ENCODE assay signal across 19 mouse cellular contexts in genomic region chr13:20263173-20263572, GRCm38 (mm10).
DNase-seq lines count a peak whose midpoint lies in the region; ATAC-seq and TF ChIP-seq lines count a peak whose summit lies in the region.
"Had no signal": no experiment of that assay in that cellular context is flagged by ENCODE, and none has a peak within 500 bp of the region (broad histone marks: within the 10 kb centered on the region; RNA-seq: fewer than 3 reads in every experiment).

No protein-coding gene starts in this region.

- H3K9ac ChIP-seq in liver, postnatal 0 days (replicated peaks): no peak overlapping the region
- H3K9ac ChIP-seq in liver, embryonic 12.5 days: no peak overlapping the region
- H3K9ac ChIP-seq in ES-Bruce4 (ENCODE audit: low read depth, poor library complexity, severe bottlenecking): no peak overlapping the region
- H3K9ac ChIP-seq: heart, embryonic 15.5 days; stomach, embryonic 15.5 days had no signal

- ATAC-seq in CD4-positive, CD25-positive, alpha-beta regulatory T cell, adult 4 months: no peak
- no peak for ATAC-seq in liver, postnatal 0 days
- no peak for ATAC-seq in liver, embryonic 12.5 days
- ATAC-seq: forebrain, embryonic 16.5 days had no signal

- no peaks in the 10 kb centered on the region for H3K4me1 ChIP-seq in liver, postnatal 0 days (ENCODE audit: insufficient read depth)
- H3K4me1 ChIP-seq in liver, embryonic 12.5 days: no peaks in the 10 kb centered on the region
- H3K4me1 ChIP-seq in ES-Bruce4 (ENCODE audit: control insufficient read depth, insufficient read depth, low read length): no peaks in the 10 kb centered on the region
- H3K4me1 ChIP-seq: heart, embryonic 15.5 days; stomach, embryonic 15.5 days had no signal

- DNase-seq in CD4-positive, CD25-positive, alpha-beta regulatory T cell, adult 2 months (ENCODE audit: low read depth, low spot score): peak; percentile 38
- DNase-seq in liver, postnatal 0 days: no peak
- peak; percentile 48 for DNase-seq in splenic B cell, adult 2 months (ENCODE audit: low read depth, low spot score)
- DNase-seq in layer of hippocampus, postnatal 14 days (ENCODE audit: low spot score in 2 of 2): no peak
- DNase-seq in ovary, postnatal 10 days (ENCODE audit: low spot score): no peak
- DNase-seq: adrenal gland, adult 2 months; cerebellum, adult 9-10 months; embryo, embryonic 11 days; gastrocnemius, postnatal 36 days; kidney, adult 18-20 months; liver; midbrain, embryonic 14.5 days had no signal

- no peaks in the 10 kb centered on the region for H3K27me3 ChIP-seq in liver, postnatal 0 days (ENCODE audit: insufficient read depth, low read length)
- H3K27me3 ChIP-seq in liver, embryonic 12.5 days (replicated peaks): no peaks in the 10 kb centered on the region
- H3K27me3 ChIP-seq in ES-Bruce4 (ENCODE audit: control insufficient read depth, insufficient read depth, low read length, poor library complexity, severe bottlenecking): no peaks in the 10 kb centered on the region
- no peaks in the 10 kb centered on the region for H3K27me3 ChIP-seq in splenic B cell, adult 2 months (ENCODE audit: control insufficient read depth, insufficient read depth, low read length, poor library complexity, severe bottlenecking)
- H3K27me3 ChIP-seq: heart, embryonic 15.5 days; stomach, embryonic 15.5 days had no signal

- H3K36me3 ChIP-seq in liver, postnatal 0 days (replicated peaks; ENCODE audit: insufficient read depth, low read length): no peaks in the 10 kb centered on the region; the same call in 1 of the 2 replicates
- H3K36me3 ChIP-seq in liver, embryonic 12.5 days: peaks cover 5% of the 10 kb centered on the region
- H3K36me3 ChIP-seq in ES-Bruce4 (ENCODE audit: control insufficient read depth, insufficient read depth, low read length, poor library complexity, severe bottlenecking): no peaks in the 10 kb centered on the region
- 0 out of 2 replicates have a peak, but pooled peaks cover 2% of the 10 kb centered on the region for H3K36me3 ChIP-seq in splenic B cell, adult 2 months (ENCODE audit: control insufficient read depth, insufficient read depth, low read length, poor library complexity, severe bottlenecking)
- H3K36me3 ChIP-seq: heart, embryonic 15.5 days; stomach, embryonic 15.5 days had no signal

- H3K4me3 ChIP-seq in liver, postnatal 0 days (ENCODE audit: low read depth, low read length): no peak overlapping the region
- no peak overlapping the region for H3K4me3 ChIP-seq in liver, embryonic 12.5 days
- H3K4me3 ChIP-seq in ES-Bruce4 (ENCODE audit: low read depth, low read length): no peak overlapping the region
- H3K4me3 ChIP-seq: heart, embryonic 15.5 days; stomach, embryonic 15.5 days had no signal

- H3K9me3 ChIP-seq in liver, postnatal 0 days (ENCODE audit: low read length): peaks cover 6% of the 10 kb centered on the region; the same call in 1 of the 2 replicates
- H3K9me3 ChIP-seq in liver, embryonic 12.5 days (replicated peaks): no peaks in the 10 kb centered on the region
- H3K9me3 ChIP-seq in ES-Bruce4 (replicated peaks; ENCODE audit: control insufficient read depth, insufficient read depth, low read length, poor library complexity, severe bottlenecking): no peaks in the 10 kb centered on the region
- H3K9me3 ChIP-seq: heart, embryonic 15.5 days; stomach, embryonic 15.5 days had no signal

- H3K4me2 ChIP-seq in liver, postnatal 0 days (ENCODE audit: low read depth, low read length): no peak overlapping the region
- no peak overlapping the region for H3K4me2 ChIP-seq in liver, embryonic 12.5 days
- H3K4me2 ChIP-seq: heart, embryonic 15.5 days; stomach, embryonic 15.5 days had no signal

- TF ChIP-seq CTCF in liver, postnatal 0 days (IDR thresholded peaks at IDR 0.05; ENCODE audit: low read depth): peak; percentile 33; the same call in 1 of the 2 replicates
- peak; percentile 8 for TF ChIP-seq CTCF in ES-Bruce4 (IDR thresholded peaks at IDR 0.05; ENCODE audit: low read depth, low read length)

- H3K27ac ChIP-seq in liver, postnatal 0 days (ENCODE audit: low read depth): no peak overlapping the region
- no peak overlapping the region for H3K27ac ChIP-seq in liver, embryonic 12.5 days
- no peak overlapping the region for H3K27ac ChIP-seq in ES-Bruce4 (ENCODE audit: insufficient read depth, low read length)
- H3K27ac ChIP-seq: heart, embryonic 15.5 days; macrophage; stomach, embryonic 15.5 days had no signal

- WGBS in liver, postnatal 0 days (ENCODE audit: insufficient replicate concordance): 74% methylated on average over 1 of the region's 1 CpGs
- 61% methylated on average over 1 of the region's 1 CpGs for WGBS in liver, embryonic 12.5 days (ENCODE audit: insufficient replicate concordance)

- no peak for TF ChIP-seq EP300 in liver, postnatal 0 days (IDR thresholded peaks at IDR 0.05; ENCODE audit: low read depth)
- no peak for TF ChIP-seq EP300 in ES-Bruce4 (IDR thresholded peaks at IDR 0.05; ENCODE audit: insufficient read depth, low read depth, low read length)

- TF ChIP-seq POLR2A in ES-Bruce4 (IDR thresholded peaks at IDR 0.05; ENCODE audit: insufficient read depth, low read length): no peak

Comparison
In these comparisons a context has a peak if more than half of its experiments do, and no peak if none do; other contexts are left out.
1. DNase-seq: peak in CD4-positive, CD25-positive, alpha-beta regulatory T cell, adult 2 months (single experiment) and splenic B cell, adult 2 months (single experiment); none in liver, postnatal 0 days (single experiment), layer of hippocampus, postnatal 14 days (0 of 2) and ovary, postnatal 10 days (single experiment).